Mouse (Mus musculus): ENCODE results near the gene F2rl1. TPM values are rescaled to one million over a fixed set of nuclear protein-coding genes. Genes with fewer than 3 reads are reported as not detected.
"Not testable (repeated sequence)": the region's sequence is repeated elsewhere in the genome, so short reads cannot be mapped to it uniquely, and the experiment has no call there.

The F2rl1 gene
- polyA plus RNA-seq, 1 experiment = 27.2 TPM

DNA sequence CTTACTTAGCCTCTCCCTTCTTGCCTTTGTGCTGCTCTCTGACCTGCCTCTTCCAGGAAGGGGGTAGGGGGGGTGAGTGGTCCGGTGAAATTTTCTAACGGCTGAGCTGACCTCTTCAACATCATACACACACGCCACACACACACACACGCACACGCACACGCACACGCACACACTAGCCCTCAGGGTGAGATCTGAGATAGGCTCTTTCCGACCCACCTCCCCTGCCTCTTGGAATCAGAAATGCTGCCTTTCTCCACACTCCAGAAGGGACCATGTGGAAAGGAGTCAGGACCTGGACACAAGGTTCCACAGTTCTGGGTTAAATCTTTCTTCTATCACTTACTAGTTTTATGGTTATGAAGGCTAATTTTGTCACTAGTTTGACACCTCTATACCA lies 8.6 kb upstream of the F2rl1 start:
- Histone ChIP-seq H3K4me3 (ENCODE audit: insufficient read depth, low read depth, low read length) (no peak overlapping the region), H3K27me3 (replicated peaks; ENCODE audit: control insufficient read depth, insufficient read depth, low read length) (no peaks in the 10 kb centered on the region), H3K36me3 (ENCODE audit: control insufficient read depth, insufficient read depth, low read length) (no peaks in the 10 kb centered on the region), H3K4me1 (ENCODE audit: control insufficient read depth, insufficient read depth, low read length) (peaks cover 5% of the 10 kb centered on the region; the same call in 1 of the 2 replicates), H3K27ac (ENCODE audit: insufficient read depth, low read depth, low read length) (no peak overlapping the region)
- DNase-seq = no peak
- WGBS = 56% methylated on average over 8 of the region's 8 CpGs
- TF ChIP-seq POLR2A (IDR thresholded peaks at IDR 0.05; ENCODE audit: low read depth, low read length) (no peak), CTCF (conservative IDR thresholded peaks at IDR 0.05; ENCODE audit: insufficient read depth, insufficient read length, low read depth, low read length) (no peak)

DNA sequence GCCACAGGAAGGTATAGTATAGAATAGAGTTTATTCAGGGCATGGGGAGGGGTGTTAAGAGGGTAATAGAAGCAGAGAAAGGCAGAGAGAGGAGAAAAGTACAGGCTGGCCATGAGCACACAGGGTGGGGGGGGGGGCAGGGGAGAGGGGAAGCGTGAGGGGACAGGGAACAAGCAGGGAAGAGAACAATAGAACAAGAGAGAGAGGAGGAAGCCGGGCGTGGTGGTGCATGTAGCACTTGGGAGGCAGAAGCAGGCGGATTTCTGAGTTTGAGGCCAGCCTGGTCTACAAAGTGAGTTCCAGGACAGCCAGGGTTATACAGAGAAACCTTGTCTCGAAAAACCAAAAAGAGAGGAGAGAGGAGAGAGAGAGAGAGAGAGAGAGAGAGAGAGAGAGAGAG lies 8.1 kb upstream of the F2rl1 start:
- H3K36me3 ChIP-seq (ENCODE audit: control insufficient read depth, insufficient read depth, low read length); H3K4me1 ChIP-seq (ENCODE audit: control insufficient read depth, insufficient read depth, low read length); DNase-seq; H3K27ac ChIP-seq (ENCODE audit: insufficient read depth, low read depth, low read length); H3K27me3 ChIP-seq (replicated peaks; ENCODE audit: control insufficient read depth, insufficient read depth, low read length); H3K4me3 ChIP-seq (ENCODE audit: insufficient read depth, low read depth, low read length): not testable (repeated sequence)
- WGBS = 98% methylated on average over 5 of the region's 5 CpGs

DNA sequence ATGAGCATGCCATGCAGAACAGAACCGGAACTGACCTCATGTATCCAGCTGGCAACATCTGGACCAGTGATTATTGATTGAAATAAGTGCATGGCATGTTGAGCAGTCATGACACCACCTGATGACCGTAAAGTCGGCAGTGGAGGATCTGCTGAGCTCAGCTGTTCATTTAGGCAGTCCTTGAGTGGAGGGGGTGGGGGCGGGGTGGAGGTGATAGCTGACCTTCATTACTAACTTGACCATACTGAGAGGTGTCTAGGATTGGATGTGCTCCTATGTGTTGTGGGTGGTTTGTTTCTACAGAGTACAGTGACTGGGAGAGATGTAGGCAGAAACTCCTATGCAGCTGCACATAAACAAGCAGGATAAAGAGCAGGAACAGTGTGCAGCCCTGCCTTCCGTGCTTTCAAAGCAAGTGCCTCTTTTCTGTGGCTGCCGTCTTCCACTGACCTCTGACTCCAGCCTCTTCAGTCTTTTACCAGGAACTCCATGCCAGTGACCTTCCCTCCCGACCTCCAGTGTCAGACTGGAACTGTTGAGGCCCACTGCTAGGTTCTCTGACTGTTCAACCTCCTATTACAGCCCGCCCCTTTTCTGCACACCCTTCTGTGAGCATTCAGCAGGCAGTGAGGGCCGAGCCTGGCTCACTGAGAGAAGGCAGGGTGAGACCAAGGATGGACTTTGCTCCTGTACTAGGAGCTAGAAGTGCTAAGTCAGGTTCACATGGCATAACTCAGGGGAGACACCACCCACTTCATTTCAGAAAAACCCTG lies 6.4 kb upstream of the F2rl1 start:
- 47% methylated on average over 9 of the region's 9 CpGs for WGBS
- Histone ChIP-seq H3K4me3 (ENCODE audit: insufficient read depth, low read depth, low read length) (no peak overlapping the region), H3K27me3 (replicated peaks; ENCODE audit: control insufficient read depth, insufficient read depth, low read length) (no peaks in the 10 kb centered on the region), H3K36me3 (ENCODE audit: control insufficient read depth, insufficient read depth, low read length) (no peaks in the 10 kb centered on the region), H3K4me1 (ENCODE audit: control insufficient read depth, insufficient read depth, low read length) (peaks cover 5% of the 10 kb centered on the region; the same call in 1 of the 2 replicates), H3K27ac (ENCODE audit: insufficient read depth, low read depth, low read length) (no peak overlapping the region)
- DNase-seq = peak; percentile 84
- TF ChIP-seq CTCF (conservative IDR thresholded peaks at IDR 0.05; ENCODE audit: insufficient read depth, insufficient read length, low read depth, low read length) (no peak), POLR2A (IDR thresholded peaks at IDR 0.05; ENCODE audit: low read depth, low read length) (no peak)

DNA sequence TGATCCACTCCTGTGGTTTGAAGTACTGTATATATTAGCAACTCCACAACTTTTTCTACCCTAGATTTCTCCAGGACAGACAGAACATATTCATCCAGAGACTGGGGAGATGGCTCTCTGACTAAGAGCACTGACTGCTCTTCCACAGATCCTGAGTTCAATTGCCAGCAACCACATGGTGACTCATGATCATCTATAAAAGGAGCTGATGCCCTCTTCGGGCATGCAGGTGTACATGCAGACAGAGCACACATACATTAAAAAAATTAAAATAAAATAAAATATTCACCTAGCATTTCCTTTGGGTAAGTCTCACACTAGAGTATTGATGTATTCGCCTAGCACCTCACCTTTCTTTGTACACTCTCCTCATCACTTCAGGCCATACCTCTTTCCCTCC lies 4.2 kb upstream of the F2rl1 start:
- no peak overlapping the region for H3K27ac ChIP-seq (ENCODE audit: insufficient read depth, low read depth, low read length)
- 85% methylated on average over 2 of the region's 2 CpGs for WGBS
- H3K36me3 ChIP-seq (ENCODE audit: control insufficient read depth, insufficient read depth, low read length) = no peaks in the 10 kb centered on the region
- DNase-seq = no peak
- H3K4me3 ChIP-seq (ENCODE audit: insufficient read depth, low read depth, low read length) = no peak overlapping the region
- H3K4me1 ChIP-seq (ENCODE audit: control insufficient read depth, insufficient read depth, low read length) = peaks cover 7% of the 10 kb centered on the region; the same call in 1 of the 2 replicates
- no peaks in the 10 kb centered on the region for H3K27me3 ChIP-seq (replicated peaks; ENCODE audit: control insufficient read depth, insufficient read depth, low read length)
- TF ChIP-seq CTCF (conservative IDR thresholded peaks at IDR 0.05; ENCODE audit: insufficient read depth, insufficient read length, low read depth, low read length) = no peak
- no peak for TF ChIP-seq POLR2A (IDR thresholded peaks at IDR 0.05; ENCODE audit: low read depth, low read length)

DNA sequence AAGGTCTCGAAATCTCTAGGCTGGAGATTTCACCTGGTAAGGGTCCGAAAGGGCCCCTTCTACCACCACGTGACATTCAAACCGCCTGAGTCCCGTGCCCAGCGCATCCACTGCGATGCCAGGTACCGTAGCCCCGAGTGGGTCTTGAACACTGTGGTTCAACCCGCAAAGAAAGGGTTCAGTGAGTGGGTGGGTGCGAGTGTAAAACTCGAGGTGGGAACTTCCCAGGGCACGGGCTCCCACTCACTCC lies 678 bp downstream of the F2rl1 start:
- Histone ChIP-seq H3K4me1 (ENCODE audit: control insufficient read depth, insufficient read depth, low read length) (peaks cover 10% of the 10 kb centered on the region; the same call in 1 of the 2 replicates), H3K27me3 (replicated peaks; ENCODE audit: control insufficient read depth, insufficient read depth, low read length) (no peaks in the 10 kb centered on the region), H3K27ac (ENCODE audit: insufficient read depth, low read depth, low read length) (peak overlapping the region; percentile 61), H3K4me3 (ENCODE audit: insufficient read depth, low read depth, low read length) (peak overlapping the region; percentile 67), H3K36me3 (ENCODE audit: control insufficient read depth, insufficient read depth, low read length) (no peaks in the 10 kb centered on the region)
- no peak for DNase-seq
- WGBS = under 1% methylated on average over 13 of the region's 13 CpGs
- TF ChIP-seq POLR2A (IDR thresholded peaks at IDR 0.05; ENCODE audit: low read depth, low read length) (no peak), CTCF (conservative IDR thresholded peaks at IDR 0.05; ENCODE audit: insufficient read depth, insufficient read length, low read depth, low read length) (no peak)

DNA sequence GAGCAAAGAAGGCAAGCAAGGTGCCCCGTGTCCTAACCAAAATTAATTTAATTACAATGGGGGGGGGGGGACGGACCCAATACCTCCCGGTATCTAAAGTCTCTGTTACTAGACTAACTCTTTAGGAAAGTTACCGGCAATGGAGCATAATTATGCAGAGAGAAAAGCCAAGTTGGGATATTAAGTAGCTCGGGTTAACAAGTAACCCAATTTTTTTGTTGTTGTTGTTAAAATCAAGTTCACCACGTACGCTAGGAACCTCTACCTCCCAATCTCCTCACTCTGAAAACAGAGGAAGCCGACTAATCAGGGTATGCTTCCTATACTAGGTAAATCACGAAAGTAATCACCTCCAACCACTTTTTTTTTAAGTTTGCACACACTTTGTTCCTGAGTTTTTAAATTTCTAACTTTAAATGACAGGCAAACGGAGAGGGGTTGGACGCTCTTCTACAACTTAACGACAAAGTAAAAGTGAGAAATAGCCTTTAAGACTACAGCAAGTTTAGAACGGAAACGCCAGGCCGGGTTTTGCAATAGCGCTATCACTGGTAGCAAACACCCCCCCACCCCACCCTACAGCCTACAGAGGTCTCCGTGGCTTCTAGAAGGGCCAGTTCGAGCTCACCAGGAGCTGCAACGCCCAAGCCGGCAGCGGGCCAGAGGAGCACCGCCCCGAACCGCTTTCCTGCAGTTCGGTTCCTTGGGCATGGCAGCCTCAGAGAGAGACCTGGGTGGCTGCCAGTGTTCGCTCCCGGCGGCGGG lies 1.2 kb downstream of the F2rl1 start:
- Histone ChIP-seq H3K27me3 (replicated peaks; ENCODE audit: control insufficient read depth, insufficient read depth, low read length) (no peaks in the 10 kb centered on the region), H3K4me3 (ENCODE audit: insufficient read depth, low read depth, low read length) (peak overlapping the region; percentile 67), H3K4me1 (ENCODE audit: control insufficient read depth, insufficient read depth, low read length) (peaks cover 10% of the 10 kb centered on the region; the same call in 1 of the 2 replicates), H3K36me3 (ENCODE audit: control insufficient read depth, insufficient read depth, low read length) (no peaks in the 10 kb centered on the region), H3K27ac (ENCODE audit: insufficient read depth, low read depth, low read length) (peak overlapping the region; percentile 90)
- peak; percentile 91 for DNase-seq
- TF ChIP-seq CTCF (conservative IDR thresholded peaks at IDR 0.05; ENCODE audit: insufficient read depth, insufficient read length, low read depth, low read length) = no peak
- no peak for TF ChIP-seq POLR2A (IDR thresholded peaks at IDR 0.05; ENCODE audit: low read depth, low read length)
- WGBS = 11% methylated on average over 29 of the region's 29 CpGs

DNA sequence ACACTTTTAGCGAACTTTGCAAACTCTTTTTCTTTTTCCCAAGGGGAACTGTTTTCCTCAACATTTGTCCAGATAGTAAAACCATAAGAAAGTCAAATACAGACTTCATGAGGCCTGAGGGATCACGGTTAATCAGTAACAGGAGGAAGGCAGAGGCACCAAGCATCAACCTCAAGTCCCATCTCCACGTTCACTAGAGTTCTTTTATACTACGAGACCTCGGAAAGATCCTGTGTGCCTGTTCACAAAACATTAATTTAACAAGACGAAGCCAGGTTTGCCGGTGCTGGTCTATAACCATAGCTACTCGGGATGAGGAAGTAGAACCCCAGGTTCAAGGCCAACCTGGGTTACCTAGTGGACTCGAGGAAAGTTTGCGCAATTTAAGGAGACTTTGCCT lies 2.9 kb downstream of the F2rl1 start:
- DNase-seq = peak; percentile 66
- Histone ChIP-seq H3K36me3 (ENCODE audit: control insufficient read depth, insufficient read depth, low read length) (no peaks in the 10 kb centered on the region), H3K27me3 (replicated peaks; ENCODE audit: control insufficient read depth, insufficient read depth, low read length) (no peaks in the 10 kb centered on the region), H3K27ac (ENCODE audit: insufficient read depth, low read depth, low read length) (0 out of 2 replicates have a peak overlapping the region, but pooled peaks have one; percentile 30), H3K4me3 (ENCODE audit: insufficient read depth, low read depth, low read length) (no peak overlapping the region), H3K4me1 (ENCODE audit: control insufficient read depth, insufficient read depth, low read length) (peaks cover 13% of the 10 kb centered on the region; the same call in 1 of the 2 replicates)
- TF ChIP-seq POLR2A (IDR thresholded peaks at IDR 0.05; ENCODE audit: low read depth, low read length) (no peak), CTCF (conservative IDR thresholded peaks at IDR 0.05; ENCODE audit: insufficient read depth, insufficient read length, low read depth, low read length) (no peak)
- 41% methylated on average over 10 of the region's 10 CpGs for WGBS

Measured in kidney, adult 2 months (tissue).